Mouse (Mus musculus) kidney, embryonic 14.5 days (tissue): Measurements from ENCODE around the gene Aox3. TPM values are rescaled to one million over a fixed set of nuclear protein-coding genes. Genes with fewer than 3 reads are reported as not detected.

ENCODE experiments used
- ATAC-seq: fragments of 200-750 bp; cut with Nextera tagmentation; 2 replicates; pipeline ENCODE4 v1.8.0; 2017; ENCODE audit warnings: moderate number of reproducible peaks, mild to moderate bottlenecking, moderate TSS enrichment, moderate library complexity; ENCODE audit not compliant: low FRiP score, low TSS enrichment
- H3K27ac ChIP-seq: fragments of 300-500 bp; sonication (generic); 2 replicates; pipeline ENCODE4 v1.5.1; 2014; ENCODE audit warnings: low read depth, mild to moderate bottlenecking, low read length, moderate library complexity, mixed read lengths
- H3K27me3 ChIP-seq: fragments of 300-500 bp; sonication (generic); 2 replicates; pipeline ENCODE4 v1.6.1; 2014; ENCODE audit warnings: mild to moderate bottlenecking, low read length; ENCODE audit not compliant: control insufficient read depth, insufficient read depth
- H3K36me3 ChIP-seq: fragments of 300-500 bp; sonication (generic); 2 replicates; pipeline ENCODE4 v1.6.1; 2014; ENCODE audit warnings: low read length, mixed read lengths; ENCODE audit not compliant: control insufficient read depth, insufficient read depth
- H3K4me1 ChIP-seq: fragments of 300-500 bp; sonication (generic); 2 replicates; pipeline ENCODE4 v1.6.1; 2014; ENCODE audit warnings: low read length, mixed read lengths; ENCODE audit not compliant: control insufficient read depth, insufficient read depth
- H3K4me2 ChIP-seq: fragments of 300-500 bp; sonication (generic); replicated peaks from 2 replicates; pipeline ENCODE4 v1.6.1; 2014; ENCODE audit warnings: low read depth, mild to moderate bottlenecking, low read length
- H3K4me3 ChIP-seq: fragments of 300-500 bp; sonication (generic); 2 replicates; pipeline ENCODE4 v1.5.1; 2014; ENCODE audit warnings: mild to moderate bottlenecking, low read length
- H3K9ac ChIP-seq: fragments of 300-500 bp; sonication (generic); 2 replicates; pipeline ENCODE4 v1.6.1; 2014; ENCODE audit warnings: low read depth, mild to moderate bottlenecking, low read length, moderate library complexity
- H3K9me3 ChIP-seq: fragments of 300-500 bp; sonication (generic); 2 replicates; pipeline ENCODE4 v1.6.1; 2016; ENCODE audit warnings: low read length; ENCODE audit not compliant: control insufficient read depth
- WGBS: fragments of 180-500 bp; shearing (Covaris S2); extraction: QIAGEN DNeasy Blood & Tissue Kit; methylation state at CpG from one replicate; pipeline ENCODE4 v1.1.7; 2014; 5-methylcytosine and 5-hydroxymethylcytosine counted together
- polyA plus RNA-seq: library from polyadenylated mRNA; unstranded; fragments of >200 nt; fragmentation: Nextera tagmentation; extraction: Ambion mirVana; gene quantifications from 2 replicates; pipeline ENCODE4 v1.2.1, GENCODE M21; 2014

Aox3 gene
- polyA plus RNA-seq, 1 experiment from 2014 or later: 5.0 TPM

- no peak overlapping the region for H3K4me3 ChIP-seq
- WGBS: 79% methylated on average over 2 of the region's 2 CpGs
- no peaks in the 10 kb centered on the region for H3K27me3 ChIP-seq
- no peak overlapping the region for H3K9ac ChIP-seq
- no peaks in the 10 kb centered on the region for H3K4me1 ChIP-seq
- no peak for ATAC-seq
- no peaks in the 10 kb centered on the region for H3K36me3 ChIP-seq
- H3K27ac ChIP-seq: no peak overlapping the region
- no peak overlapping the region for H3K4me2 ChIP-seq
- H3K9me3 ChIP-seq: no peaks in the 10 kb centered on the region
These were observed 20.9 kb upstream of the Aox3 start for GRCm38 (mm10) chr1:58091992-58092560.

DNA sequence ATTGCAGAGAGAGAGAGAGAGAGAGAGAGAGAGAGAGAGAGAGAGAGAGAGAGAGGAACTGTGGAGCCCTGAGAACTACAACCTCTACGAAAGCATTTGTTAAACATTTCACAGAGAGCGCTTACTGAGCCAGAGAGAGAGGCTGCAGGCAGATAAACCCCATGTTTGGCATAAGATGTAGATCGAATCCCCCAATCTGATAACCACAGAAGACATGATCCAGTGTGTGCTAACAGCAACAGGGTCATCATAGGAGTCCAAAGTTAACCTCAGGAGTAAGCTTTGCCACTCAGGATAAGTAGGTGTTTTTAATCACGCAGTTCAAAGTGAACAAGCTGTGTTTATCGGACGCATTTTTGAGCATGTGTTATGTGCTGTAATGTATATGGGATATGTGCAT is 15.6 kb upstream of the Aox3 start:
- Histone ChIP-seq H3K36me3 (no peaks in the 10 kb centered on the region), H3K27ac (no peak overlapping the region), H3K27me3 (no peaks in the 10 kb centered on the region), H3K4me2 (no peak overlapping the region), H3K4me3 (no peak overlapping the region), H3K9ac (no peak overlapping the region), H3K9me3 (no peaks in the 10 kb centered on the region), H3K4me1 (no peaks in the 10 kb centered on the region)
- no peak for ATAC-seq
- 90% methylated on average over 6 of the region's 6 CpGs for WGBS

GRCm38 (mm10) chr1:58099119-58099518 is 13.8 kb upstream of the Aox3 start:
- H3K27me3 ChIP-seq: no peaks in the 10 kb centered on the region
- no peak overlapping the region for H3K4me3 ChIP-seq
- H3K9ac ChIP-seq: no peak overlapping the region
- no peak overlapping the region for H3K4me2 ChIP-seq
- no peak overlapping the region for H3K27ac ChIP-seq
- no peaks in the 10 kb centered on the region for H3K4me1 ChIP-seq
- no peaks in the 10 kb centered on the region for H3K9me3 ChIP-seq
- H3K36me3 ChIP-seq: no peaks in the 10 kb centered on the region
- no peak for ATAC-seq

DNA sequence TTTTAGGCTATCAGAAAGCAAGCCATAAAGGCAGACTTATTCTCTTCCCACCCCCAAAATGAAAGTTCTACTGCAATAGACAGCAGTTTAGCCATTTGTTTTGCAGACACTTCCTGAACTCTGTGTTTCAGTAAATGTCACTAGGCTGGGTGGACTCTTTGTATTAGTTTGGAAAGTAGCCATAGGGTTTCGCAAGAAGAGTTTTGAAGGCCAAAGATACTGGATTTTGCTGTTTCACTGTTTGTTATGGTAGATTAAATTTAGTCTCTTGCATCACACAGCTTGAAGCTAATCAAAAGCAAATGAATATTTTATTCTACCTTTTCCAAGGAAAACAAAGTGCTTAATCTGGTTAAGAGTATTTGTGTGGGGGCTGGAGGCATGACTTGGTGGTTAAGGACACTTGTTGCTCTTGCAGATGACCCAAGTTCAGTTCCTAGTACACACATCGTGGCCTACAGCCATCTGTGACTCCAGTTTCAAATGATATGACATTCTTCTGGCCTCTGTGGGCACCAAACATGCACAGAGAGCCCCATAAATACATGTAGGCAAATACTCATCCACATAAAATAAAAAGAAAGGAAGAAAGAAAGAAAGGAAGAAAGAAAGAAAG is 11.3 kb upstream of the Aox3 start:
- no peak overlapping the region for H3K4me3 ChIP-seq
- no peak overlapping the region for H3K4me2 ChIP-seq
- no peak for ATAC-seq
- no peak overlapping the region for H3K27ac ChIP-seq
- H3K4me1 ChIP-seq: no peaks in the 10 kb centered on the region
- no peaks in the 10 kb centered on the region for H3K9me3 ChIP-seq
- no peaks in the 10 kb centered on the region for H3K36me3 ChIP-seq
- no peak overlapping the region for H3K9ac ChIP-seq
- 73% methylated on average over 2 of the region's 2 CpGs for WGBS
- H3K27me3 ChIP-seq: no peaks in the 10 kb centered on the region

DNA sequence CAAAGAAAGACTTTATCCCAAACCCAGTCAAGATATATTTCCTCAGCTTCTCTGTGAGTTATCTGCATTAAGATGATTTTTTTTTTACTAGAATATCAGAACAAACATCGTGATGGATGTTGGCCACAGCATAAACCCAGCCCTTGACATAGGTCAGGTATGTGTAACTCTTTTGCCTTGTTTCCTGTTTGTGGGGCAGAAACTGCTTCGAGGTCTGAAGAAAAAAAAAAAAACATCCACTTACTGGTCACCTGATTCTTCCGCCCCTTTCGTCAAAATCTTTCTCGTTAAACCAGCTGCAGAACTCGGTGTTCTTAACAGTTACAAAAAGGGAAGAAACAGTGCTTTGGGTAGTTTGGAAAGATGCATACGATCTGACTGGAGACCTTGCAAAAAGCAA is 10.4 kb upstream of the Aox3 start:
- H3K27ac ChIP-seq: no peak overlapping the region
- no peak overlapping the region for H3K9ac ChIP-seq
- no peaks in the 10 kb centered on the region for H3K4me1 ChIP-seq
- WGBS: 70% methylated on average over 7 of the region's 7 CpGs
- no peaks in the 10 kb centered on the region for H3K27me3 ChIP-seq
- no peaks in the 10 kb centered on the region for H3K36me3 ChIP-seq
- no peak overlapping the region for H3K4me2 ChIP-seq
- no peak overlapping the region for H3K4me3 ChIP-seq
- no peaks in the 10 kb centered on the region for H3K9me3 ChIP-seq
- no peak for ATAC-seq

- H3K4me3 ChIP-seq: no peak overlapping the region
- no peak overlapping the region for H3K27ac ChIP-seq
- no peaks in the 10 kb centered on the region for H3K36me3 ChIP-seq
- no peaks in the 10 kb centered on the region for H3K27me3 ChIP-seq
- H3K4me1 ChIP-seq: no peaks in the 10 kb centered on the region
- ATAC-seq: no peak
- H3K9ac ChIP-seq: no peak overlapping the region
- no peak overlapping the region for H3K4me2 ChIP-seq
- WGBS: 87% methylated on average over 6 of the region's 6 CpGs
- H3K9me3 ChIP-seq: no peaks in the 10 kb centered on the region
These were observed 7.2 kb upstream of the Aox3 start for GRCm38 (mm10) chr1:58105685-58106084.

GRCm38 (mm10) chr1:58107066-58107465 is 5.9 kb upstream of the Aox3 start:
- Histone ChIP-seq H3K27ac (no peak overlapping the region), H3K36me3 (no peaks in the 10 kb centered on the region), H3K27me3 (no peaks in the 10 kb centered on the region), H3K9me3 (no peaks in the 10 kb centered on the region), H3K4me2 (no peak overlapping the region), H3K4me1 (no peaks in the 10 kb centered on the region), H3K9ac (no peak overlapping the region), H3K4me3 (no peak overlapping the region)
- no peak for ATAC-seq
- WGBS: 83% methylated on average over 2 of the region's 2 CpGs

- Histone ChIP-seq H3K9me3 (no peaks in the 10 kb centered on the region), H3K4me2 (no peak overlapping the region), H3K36me3 (no peaks in the 10 kb centered on the region), H3K9ac (no peak overlapping the region), H3K27ac (no peak overlapping the region), H3K27me3 (no peaks in the 10 kb centered on the region), H3K4me1 (no peaks in the 10 kb centered on the region), H3K4me3 (no peak overlapping the region)
- no peak for ATAC-seq
- 92% methylated on average over 5 of the region's 5 CpGs for WGBS
These were observed 2.7 kb upstream of the Aox3 start for GRCm38 (mm10) chr1:58110241-58110640.

DNA sequence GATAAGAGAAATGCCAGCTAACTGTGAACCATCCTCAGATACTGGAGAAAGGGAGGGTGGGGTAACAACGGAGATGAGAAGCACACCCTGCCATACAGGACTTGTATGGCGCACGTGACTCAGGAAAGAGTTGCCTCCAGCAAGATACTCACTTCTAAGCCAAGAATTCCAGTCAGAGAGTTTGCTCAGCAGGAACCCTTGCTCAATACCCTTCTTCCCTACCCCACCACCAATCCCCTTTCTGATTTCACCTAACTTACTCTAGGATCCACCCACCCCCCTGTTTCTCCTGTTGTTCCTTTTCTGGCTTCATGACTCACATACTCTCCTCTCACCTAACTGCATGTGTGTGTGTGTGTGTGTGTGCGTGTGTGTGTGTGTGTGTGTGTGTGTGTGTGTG is 1.6 kb upstream of the Aox3 start:
- no peaks in the 10 kb centered on the region for H3K27me3 ChIP-seq
- H3K4me3 ChIP-seq: no peak overlapping the region
- no peaks in the 10 kb centered on the region for H3K4me1 ChIP-seq
- H3K9ac ChIP-seq: no peak overlapping the region
- ATAC-seq: no peak
- WGBS: 87% methylated on average over 4 of the region's 4 CpGs
- H3K9me3 ChIP-seq: no peaks in the 10 kb centered on the region
- H3K36me3 ChIP-seq: no peaks in the 10 kb centered on the region
- no peak overlapping the region for H3K4me2 ChIP-seq
- no peak overlapping the region for H3K27ac ChIP-seq
